Mouse (Mus musculus): Measurements from ENCODE around the gene Tomm6.

DNA sequence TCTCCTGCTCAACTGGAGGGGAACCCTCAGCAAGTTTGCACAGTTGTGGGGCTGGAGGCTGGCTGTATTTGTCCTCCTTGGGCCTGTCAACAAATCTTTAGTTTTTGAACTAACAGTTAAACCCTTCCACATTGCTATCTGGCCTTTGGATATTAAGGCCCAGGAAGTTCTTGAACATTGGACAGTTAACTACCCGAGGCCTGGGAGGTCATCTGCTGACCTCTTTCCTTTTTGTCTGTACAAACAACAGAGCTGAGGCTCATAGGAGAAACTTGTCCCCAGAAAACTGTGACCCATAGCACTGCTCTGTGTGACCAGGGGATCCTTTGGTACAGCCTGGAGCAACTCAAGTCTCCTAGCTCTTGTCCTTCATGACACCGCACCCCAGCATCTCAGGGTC, 10.9 kb upstream of the Tomm6 start:
- TF ChIP-seq POLR2A (IDR thresholded peaks at IDR 0.05; ENCODE audit: control insufficient read depth, low read depth, low read length) = no peak
- no peak for TF ChIP-seq CTCF (IDR thresholded peaks at IDR 0.05; ENCODE audit: control insufficient read depth, insufficient read depth, insufficient replicate concordance, low read depth, low read length)
